In genomic region chr9:21527100-21527801, GRCm38 (mm10) we compare ENCODE assay signal across 11 mouse cellular contexts.
"Had no signal": no experiment of that assay in that cellular context is flagged by ENCODE, and none has a peak within 500 bp of the region (broad histone marks: within the 10 kb centered on the region; RNA-seq: fewer than 3 reads in every experiment).

No protein-coding gene starts in this region.

- H3K27me3 ChIP-seq: limb, embryonic 13.5 days; midbrain, embryonic 13.5 days had no signal

- H3K27ac ChIP-seq: kidney, postnatal 0 days; layer of hippocampus, adult 2 months; limb, embryonic 13.5 days; midbrain, embryonic 13.5 days; stomach, postnatal 0 days had no signal

- ATAC-seq: intestine, postnatal 0 days; midbrain, embryonic 13.5 days had no signal

- H3K4me2 ChIP-seq: limb, embryonic 13.5 days; midbrain, embryonic 13.5 days had no signal

- DNase-seq: kidney, adult 9 months; kidney, postnatal 4 days; left cerebral cortex, postnatal 4 days; lung, adult 18-20 months; right cerebral cortex, postnatal 14 days had no signal

- H3K36me3 ChIP-seq: midbrain, embryonic 13.5 days had no signal

- H3K4me1 ChIP-seq: limb, embryonic 13.5 days; midbrain, embryonic 13.5 days had no signal

- H3K9me3 ChIP-seq: limb, embryonic 13.5 days; midbrain, embryonic 13.5 days had no signal

- H3K4me3 ChIP-seq: layer of hippocampus, adult 2 months; limb, embryonic 13.5 days; midbrain, embryonic 13.5 days had no signal
